Mouse (Mus musculus) neural tube, embryonic 15.5 days (tissue): ENCODE data around the gene Gm37240. TPM values are rescaled to one million over a fixed set of nuclear protein-coding genes. Genes with fewer than 3 reads are reported as not detected.
"Not testable (repeated sequence)": the region's sequence is repeated elsewhere in the genome, so short reads cannot be mapped to it uniquely, and the experiment has no call there.

Source experiments
- ATAC-seq: fragments of 200-750 bp; cut with Nextera tagmentation; 2 replicates; pipeline ENCODE4 v1.8.0; 2017; ENCODE audit warnings: mild to moderate bottlenecking, moderate TSS enrichment, moderate library complexity; ENCODE audit not compliant: low FRiP score
- H3K27ac ChIP-seq: fragments of 300-500 bp; sonication (generic); replicated peaks from 2 replicates; pipeline ENCODE4 v1.5.1; 2015; ENCODE audit warnings: mild to moderate bottlenecking, inconsistent platforms
- H3K27me3 ChIP-seq: fragments of 300-500 bp; sonication (generic); replicated peaks from 2 replicates; pipeline ENCODE4 v1.6.1; 2015; ENCODE audit warnings: inconsistent platforms
- H3K36me3 ChIP-seq: fragments of 300-500 bp; sonication (generic); 2 replicates; pipeline ENCODE4 v1.6.1; 2015; ENCODE audit warnings: inconsistent platforms
- H3K4me1 ChIP-seq: fragments of 300-500 bp; sonication (generic); 2 replicates; pipeline ENCODE4 v1.6.1; 2015; ENCODE audit warnings: inconsistent platforms
- H3K4me2 ChIP-seq: fragments of 300-500 bp; sonication (generic); 2 replicates; pipeline ENCODE4 v1.6.1; 2015; ENCODE audit warnings: inconsistent platforms, mild to moderate bottlenecking, moderate library complexity
- H3K4me3 ChIP-seq: fragments of 300-500 bp; sonication (generic); replicated peaks from 2 replicates; pipeline ENCODE4 v1.5.1; 2015; ENCODE audit warnings: mild to moderate bottlenecking, inconsistent platforms
- H3K9ac ChIP-seq: fragments of 300-500 bp; sonication (generic); replicated peaks from 2 replicates; pipeline ENCODE4 v1.6.1; 2015; ENCODE audit warnings: mild to moderate bottlenecking, inconsistent platforms
- H3K9me3 ChIP-seq: fragments of 300-500 bp; sonication (generic); replicated peaks from 2 replicates; pipeline ENCODE4 v1.6.1; 2016; ENCODE audit warnings: inconsistent platforms
- WGBS: fragments of 180-500 bp; shearing (Covaris S2); methylation state at CpG from one replicate; pipeline ENCODE4 v1.1.7; 2015; ENCODE audit warnings: mixed read lengths; 5-methylcytosine and 5-hydroxymethylcytosine counted together
- polyA plus RNA-seq: library from polyadenylated mRNA; unstranded; fragments of >200 nt; fragmentation: Nextera tagmentation; extraction: Ambion mirVana; gene quantifications from 2 replicates; pipeline ENCODE4 v1.2.1, GENCODE M21; 2015

The Gm37240 gene
- polyA plus RNA-seq, 1 experiment from 2014 or later: 0.99 TPM

DNA sequence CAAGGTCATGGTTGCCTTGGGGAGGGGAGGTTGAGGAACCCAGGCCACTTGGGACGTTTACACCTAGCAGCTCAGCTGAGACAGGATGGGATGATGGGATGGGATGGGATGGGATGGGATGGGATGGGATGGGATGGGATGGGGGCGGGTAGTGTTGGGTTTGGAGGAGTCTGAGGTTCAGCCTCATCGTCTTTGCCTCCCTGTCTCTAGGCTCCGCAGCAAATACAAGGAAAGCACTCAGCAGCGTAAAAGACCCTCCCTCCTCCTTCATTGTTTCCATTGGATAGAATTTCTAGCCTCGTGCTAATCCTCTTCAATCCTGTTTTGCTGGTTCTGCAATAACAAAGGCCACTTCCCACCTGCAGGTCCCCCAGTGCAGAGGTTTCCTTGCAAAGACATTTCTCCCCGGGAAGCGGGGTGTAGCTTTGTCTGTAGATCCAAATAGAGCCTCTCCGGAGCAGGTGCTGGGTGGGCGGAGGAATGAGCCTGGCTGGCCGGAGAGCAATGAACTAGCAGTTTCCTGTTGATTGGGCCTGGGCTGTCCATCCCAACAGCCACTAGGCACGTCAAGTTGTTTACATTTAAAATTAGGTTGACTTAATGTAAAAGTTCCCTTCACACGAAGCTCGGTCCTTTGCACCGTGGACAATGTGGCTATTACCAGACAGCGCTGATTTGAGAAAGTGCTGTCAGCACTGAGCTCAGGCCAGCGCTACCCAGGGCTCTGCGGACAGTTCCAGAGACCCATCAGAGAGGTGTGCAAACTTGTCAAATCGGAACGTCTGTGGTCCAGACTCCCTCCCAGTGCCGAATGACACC, 1221.9 kb downstream of the Gm37240 start:
- peaks cover 38% of the 10 kb centered on the region for H3K27me3 ChIP-seq
- peak; percentile 35; the same call in 1 of the 2 replicates for ATAC-seq
- H3K9ac ChIP-seq: 0 out of 2 replicates have a peak overlapping the region, but pooled peaks have one; percentile 17
- H3K27ac ChIP-seq: no peak overlapping the region
- H3K4me3 ChIP-seq: peak overlapping the region; percentile 21
- peaks cover 13% of the 10 kb centered on the region for H3K4me1 ChIP-seq
- no peaks in the 10 kb centered on the region for H3K36me3 ChIP-seq
- H3K4me2 ChIP-seq: peak overlapping the region; percentile 55
- no peaks in the 10 kb centered on the region for H3K9me3 ChIP-seq
- WGBS: 7% methylated on average over 21 of the region's 21 CpGs

DNA sequence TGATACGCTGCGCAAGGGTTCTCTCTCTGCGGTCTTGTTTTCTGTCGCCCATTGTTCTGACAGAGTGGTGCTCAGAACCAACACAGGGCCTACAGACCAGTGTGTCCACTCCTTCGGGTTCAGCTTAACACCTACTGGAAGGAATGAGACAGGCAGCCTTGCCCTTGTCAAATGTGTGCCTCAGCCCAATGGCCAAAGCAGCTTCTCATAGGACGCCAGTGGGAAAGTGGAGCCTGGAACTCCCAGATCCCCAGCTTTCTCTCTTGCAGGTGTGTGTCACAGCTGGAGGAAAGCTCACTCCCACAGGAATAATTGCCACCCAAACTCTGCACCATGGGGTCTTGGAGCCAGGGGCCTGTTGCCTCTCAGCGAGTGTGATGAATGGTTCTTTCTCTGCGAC, 1222.6 kb downstream of the Gm37240 start:
- Histone ChIP-seq H3K9ac (no peak overlapping the region), H3K4me3 (no peak overlapping the region), H3K4me1 (peaks cover 13% of the 10 kb centered on the region), H3K9me3 (no peaks in the 10 kb centered on the region), H3K27ac (no peak overlapping the region), H3K4me2 (no peak overlapping the region), H3K27me3 (peaks cover 38% of the 10 kb centered on the region), H3K36me3 (no peaks in the 10 kb centered on the region)
- no peak for ATAC-seq
- 77% methylated on average over 8 of the region's 8 CpGs for WGBS

DNA sequence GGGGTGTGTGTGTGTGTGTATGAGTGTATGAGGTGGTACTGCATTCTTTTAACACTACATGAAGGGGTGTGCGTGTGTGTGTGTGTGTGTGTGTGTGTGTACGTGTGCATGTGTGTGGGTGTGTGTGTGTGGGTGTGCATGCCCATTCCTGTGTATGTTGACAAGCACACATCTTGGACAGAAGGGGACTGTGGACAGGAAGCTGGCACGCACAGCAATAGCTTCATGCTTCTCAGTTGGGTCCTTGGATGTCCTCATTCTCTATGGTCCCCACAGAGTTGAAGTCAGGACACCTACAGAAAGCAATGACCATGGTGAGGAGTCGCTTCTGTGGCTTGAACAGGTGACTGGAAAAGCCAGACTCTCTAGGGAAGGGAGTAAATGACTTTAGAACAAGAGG, 1223.5 kb downstream of the Gm37240 start:
- ATAC-seq: no peak
- Histone ChIP-seq H3K36me3 (no peaks in the 10 kb centered on the region), H3K27me3 (peaks cover 38% of the 10 kb centered on the region), H3K9ac (no peak overlapping the region), H3K9me3 (no peaks in the 10 kb centered on the region), H3K27ac (no peak overlapping the region), H3K4me2 (no peak overlapping the region), H3K4me3 (no peak overlapping the region), H3K4me1 (peaks cover 13% of the 10 kb centered on the region)
- WGBS: 87% methylated on average over 4 of the region's 4 CpGs

DNA sequence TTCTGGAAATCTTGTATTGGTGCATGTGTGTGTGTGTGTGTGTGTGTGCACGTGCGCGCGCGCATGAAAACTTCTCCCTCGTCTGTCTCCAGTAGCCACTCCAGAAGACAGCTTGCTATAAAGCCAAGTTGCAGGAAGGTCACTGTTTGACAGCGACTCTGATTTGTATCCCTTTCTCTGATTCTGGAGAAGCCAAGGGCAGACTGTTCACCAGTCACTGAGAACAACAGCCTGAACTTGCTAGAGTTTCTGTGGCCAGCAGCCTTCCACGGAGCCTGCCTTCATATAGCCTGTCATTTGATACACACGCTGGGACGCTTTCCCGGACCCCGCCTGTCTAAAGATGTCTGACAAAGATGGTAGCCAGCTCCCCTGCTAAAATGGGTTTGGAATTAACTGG, 1224.2 kb downstream of the Gm37240 start:
- Histone ChIP-seq H3K9ac (no peak overlapping the region), H3K9me3 (no peaks in the 10 kb centered on the region), H3K27me3 (peaks cover 33% of the 10 kb centered on the region), H3K36me3 (no peaks in the 10 kb centered on the region), H3K4me3 (no peak overlapping the region), H3K4me1 (peaks cover 13% of the 10 kb centered on the region), H3K27ac (no peak overlapping the region), H3K4me2 (no peak overlapping the region)
- 84% methylated on average over 12 of the region's 12 CpGs for WGBS
- ATAC-seq: no peak

DNA sequence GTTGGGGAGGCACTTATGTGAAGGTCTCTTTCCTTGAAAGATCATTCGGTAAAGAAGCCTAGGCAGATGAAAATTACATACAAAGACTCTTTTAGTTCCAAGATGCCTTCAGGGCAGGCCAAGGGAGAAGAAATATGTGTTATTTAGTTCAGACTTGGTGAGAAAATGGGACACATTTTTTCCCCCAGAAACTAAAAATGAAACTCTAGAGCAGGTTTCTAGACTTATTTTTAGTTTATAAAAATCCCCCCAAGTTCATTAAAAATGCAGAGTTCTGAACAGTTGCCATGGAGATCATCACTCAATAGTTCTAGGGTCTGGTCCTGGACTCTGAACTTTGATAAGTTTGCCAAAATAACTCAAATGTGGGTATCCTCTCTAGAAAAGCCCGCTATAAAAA, 1226.9 kb downstream of the Gm37240 start:
- Histone ChIP-seq H3K4me1 (peaks cover 2% of the 10 kb centered on the region), H3K4me2 (no peak overlapping the region), H3K9ac (no peak overlapping the region), H3K27ac (no peak overlapping the region), H3K4me3 (no peak overlapping the region), H3K27me3 (peaks cover 13% of the 10 kb centered on the region), H3K9me3 (no peaks in the 10 kb centered on the region), H3K36me3 (no peaks in the 10 kb centered on the region)
- no peak for ATAC-seq
- WGBS: 94% methylated on average over 2 of the region's 2 CpGs

DNA sequence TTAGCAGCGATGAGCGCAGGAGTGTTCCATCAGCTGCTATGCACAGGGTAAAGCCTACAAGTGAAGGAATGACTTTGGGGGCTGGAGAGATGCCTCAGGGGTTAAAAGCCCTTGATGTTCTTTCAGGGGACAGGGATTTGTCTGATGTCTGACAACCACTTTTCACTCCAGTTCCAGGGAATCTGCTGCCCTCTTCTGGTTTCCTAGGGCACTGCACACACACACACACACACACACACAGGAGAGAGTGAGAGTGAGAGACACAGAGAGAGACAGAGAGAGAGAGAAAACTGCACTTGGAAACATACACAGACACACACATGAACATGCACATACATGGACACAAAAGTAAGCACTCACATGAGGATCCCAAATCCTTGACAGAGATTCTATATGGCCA, 1228.4 kb downstream of the Gm37240 start:
- H3K4me1 ChIP-seq: peaks cover 16% of the 10 kb centered on the region
- ATAC-seq: no peak
- no peaks in the 10 kb centered on the region for H3K27me3 ChIP-seq
- WGBS: 100% methylated on average over 2 of the region's 2 CpGs
- no peaks in the 10 kb centered on the region for H3K36me3 ChIP-seq
- no peak overlapping the region for H3K4me2 ChIP-seq
- no peak overlapping the region for H3K4me3 ChIP-seq
- H3K9me3 ChIP-seq: no peaks in the 10 kb centered on the region
- no peak overlapping the region for H3K27ac ChIP-seq
- no peak overlapping the region for H3K9ac ChIP-seq

DNA sequence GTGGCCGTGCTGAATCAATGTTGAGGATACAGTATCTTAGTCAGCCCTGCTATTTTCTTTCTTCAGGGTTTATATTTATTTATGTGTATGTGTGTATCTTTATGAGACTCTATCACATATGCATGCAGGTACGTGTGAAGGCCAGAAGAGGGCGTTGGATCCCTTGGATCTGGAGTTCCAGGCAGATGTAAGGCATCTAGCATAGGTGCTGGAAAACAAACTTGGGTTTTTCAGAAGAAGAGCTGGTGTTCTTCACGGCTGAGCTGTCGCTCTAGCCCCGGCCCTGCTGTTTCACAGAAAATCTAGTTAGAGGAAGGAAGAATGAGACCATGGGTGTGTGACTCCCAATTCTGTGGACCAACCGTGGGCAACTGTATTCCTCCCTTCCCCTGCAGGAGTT, 1229.3 kb downstream of the Gm37240 start:
- Histone ChIP-seq H3K9ac (no peak overlapping the region), H3K4me1 (peaks cover 24% of the 10 kb centered on the region), H3K4me3 (no peak overlapping the region), H3K9me3 (no peaks in the 10 kb centered on the region), H3K36me3 (no peaks in the 10 kb centered on the region), H3K27ac (no peak overlapping the region), H3K27me3 (no peaks in the 10 kb centered on the region), H3K4me2 (no peak overlapping the region)
- WGBS: 89% methylated on average over 7 of the region's 7 CpGs
- no peak for ATAC-seq

DNA sequence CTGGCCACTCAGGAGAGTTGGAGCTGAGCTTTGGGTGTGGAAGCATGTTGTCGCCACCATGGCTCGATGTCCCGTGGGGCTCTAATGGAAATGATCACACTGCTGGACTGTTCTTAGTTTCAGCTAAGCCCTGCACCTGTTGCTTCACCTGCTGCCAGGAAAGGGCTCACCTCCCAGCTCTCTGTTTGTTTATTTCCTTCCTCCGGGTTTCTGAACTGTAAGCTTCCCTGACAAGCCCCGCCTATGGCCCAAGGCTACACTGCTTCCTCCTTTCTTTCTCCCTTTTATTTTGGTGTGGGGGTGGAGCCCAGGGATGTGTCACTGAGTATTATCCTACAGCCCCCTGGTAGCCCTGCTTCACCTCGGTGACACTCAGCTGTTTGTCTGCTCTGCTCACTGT, 1230.1 kb downstream of the Gm37240 start:
- H3K9me3 ChIP-seq: no peaks in the 10 kb centered on the region
- H3K4me2 ChIP-seq: no peak overlapping the region
- no peak overlapping the region for H3K27ac ChIP-seq
- H3K4me3 ChIP-seq: no peak overlapping the region
- H3K4me1 ChIP-seq: peaks cover 25% of the 10 kb centered on the region
- H3K36me3 ChIP-seq: no peaks in the 10 kb centered on the region
- WGBS: 74% methylated on average over 6 of the region's 6 CpGs
- no peaks in the 10 kb centered on the region for H3K27me3 ChIP-seq
- H3K9ac ChIP-seq: no peak overlapping the region
- ATAC-seq: no peak

DNA sequence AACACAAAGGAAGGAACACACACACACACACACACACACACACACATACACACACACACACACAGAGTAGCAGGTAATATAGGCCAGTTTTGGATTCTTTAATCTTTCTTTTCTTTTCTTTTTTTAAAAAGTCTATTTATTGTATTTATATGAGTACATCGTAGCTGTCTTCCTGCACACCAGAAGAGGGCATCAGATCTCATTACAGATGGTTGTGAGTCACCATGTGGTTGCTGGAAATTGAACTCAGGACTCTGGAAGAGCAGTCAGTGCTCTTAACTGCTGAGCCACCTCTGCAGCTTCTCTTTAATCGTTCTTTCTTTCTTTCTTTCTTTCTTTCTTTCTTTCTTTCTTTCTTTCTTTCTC, 1231.5 kb downstream of the Gm37240 start:
- not testable (repeated sequence) for H3K9ac ChIP-seq, H3K36me3 ChIP-seq, H3K9me3 ChIP-seq, H3K4me3 ChIP-seq, H3K27ac ChIP-seq, H3K27me3 ChIP-seq, ATAC-seq
- peak overlapping the region; percentile 43 for H3K4me2 ChIP-seq
- H3K4me1 ChIP-seq: peaks cover 25% of the 10 kb centered on the region
- WGBS: 84% methylated on average over 2 of the region's 2 CpGs

DNA sequence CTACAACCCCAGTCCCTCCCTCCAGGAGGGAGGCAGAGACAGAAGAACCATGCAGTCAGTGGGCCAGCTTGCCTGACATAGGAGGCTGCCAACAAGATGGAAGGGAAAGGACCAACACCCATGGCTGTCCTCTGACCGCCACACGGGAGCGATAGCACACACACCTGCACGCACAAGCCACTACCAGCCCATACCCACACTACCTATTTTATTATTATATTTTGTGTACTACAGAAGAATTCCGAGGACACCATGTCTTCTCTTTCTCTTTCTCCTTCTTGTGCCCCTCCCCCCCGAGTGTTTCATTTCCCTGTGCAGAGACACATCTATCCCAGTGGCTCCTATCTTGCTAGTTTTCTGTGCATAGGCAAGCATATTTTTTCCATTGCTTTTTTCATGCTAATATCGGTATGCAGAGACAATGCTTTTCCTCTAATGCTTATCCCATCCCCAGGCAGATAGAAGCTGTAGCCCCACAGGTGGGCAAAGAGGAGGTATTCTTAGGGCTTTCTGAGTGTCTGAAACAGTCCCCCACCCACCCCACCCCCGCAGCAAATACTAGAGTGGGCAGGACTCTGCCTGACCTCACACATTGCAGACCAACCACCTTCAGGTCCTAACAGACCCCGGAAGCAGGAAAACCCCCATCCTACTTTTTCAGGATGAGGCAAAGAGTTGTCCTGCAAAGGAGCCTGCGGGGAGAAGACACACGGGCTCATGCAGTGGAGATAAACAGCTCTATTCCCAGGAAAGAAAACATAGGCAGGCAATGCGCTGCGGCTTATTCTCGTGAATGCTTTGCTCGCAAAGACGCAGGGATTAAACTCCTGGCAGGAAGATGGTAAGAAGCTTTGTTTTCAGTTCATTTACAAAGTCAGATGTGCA, 1232.2 kb downstream of the Gm37240 start:
- Histone ChIP-seq H3K27ac (no peak overlapping the region), H3K4me2 (peak overlapping the region; percentile 43)

DNA sequence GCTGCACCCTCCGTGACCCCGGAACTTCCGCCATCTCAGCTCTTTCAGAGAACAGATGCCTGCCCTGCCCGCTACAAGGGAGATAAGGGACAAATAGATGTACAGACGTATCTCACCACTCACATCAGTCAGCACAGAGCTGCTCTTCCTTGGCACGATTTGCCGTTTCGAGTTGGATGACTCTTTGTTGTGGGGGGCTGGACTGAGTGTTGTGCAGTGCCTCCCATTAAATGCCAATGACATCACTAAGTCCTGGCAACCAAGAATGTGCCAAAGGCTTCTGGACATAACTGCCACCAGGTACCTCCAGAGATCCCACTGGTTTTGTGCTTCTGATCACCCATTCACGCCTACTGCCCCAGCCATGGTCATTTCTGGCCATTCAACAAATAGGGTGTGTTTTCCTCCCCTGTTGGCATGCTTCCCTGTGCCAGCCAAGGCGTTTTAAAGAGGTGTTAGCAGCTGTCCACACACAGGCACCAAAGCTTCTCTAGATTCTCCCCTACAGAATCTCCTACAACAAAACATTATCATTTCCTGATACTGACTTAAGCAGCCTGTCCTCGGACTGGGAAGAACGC, 1233.0 kb downstream of the Gm37240 start:
- H3K4me3 ChIP-seq: peak overlapping the region; percentile 10; the same call in 1 of the 2 replicates
- no peak overlapping the region; the same call in 1 of the 2 replicates for H3K27ac ChIP-seq
- H3K4me1 ChIP-seq: peaks cover 25% of the 10 kb centered on the region
- H3K36me3 ChIP-seq: no peaks in the 10 kb centered on the region
- peak; percentile 57 for ATAC-seq
- no peaks in the 10 kb centered on the region for H3K27me3 ChIP-seq
- peak overlapping the region; percentile 47 for H3K4me2 ChIP-seq
- H3K9me3 ChIP-seq: no peaks in the 10 kb centered on the region
- WGBS: 29% methylated on average over 12 of the region's 12 CpGs
- H3K9ac ChIP-seq: 0 out of 2 replicates have a peak overlapping the region, but pooled peaks have one; percentile 1

More for the DNA sequence above, 1232.2 kb downstream of the Gm37240 start:
- H3K4me1 ChIP-seq: peaks cover 25% of the 10 kb centered on the region
- no peaks in the 10 kb centered on the region for H3K36me3 ChIP-seq
- no peak overlapping the region for H3K9ac ChIP-seq
- 28% methylated on average over 16 of the region's 16 CpGs for WGBS
- H3K4me3 ChIP-seq: no peak overlapping the region
- H3K27me3 ChIP-seq: no peaks in the 10 kb centered on the region
- H3K9me3 ChIP-seq: no peaks in the 10 kb centered on the region
- ATAC-seq: peak; percentile 43
